Mouse (Mus musculus): Measurements from ENCODE around the gene E030025P04Rik. TPM values are rescaled to one million over a fixed set of nuclear protein-coding genes. Genes with fewer than 3 reads are reported as not detected.

E030025P04Rik gene
- total RNA-seq (2014; rRNA removed; ENCODE audit: low replicate concordance): not detected in 2 replicates
- polyA plus RNA-seq (2015; fragmentation: Nextera tagmentation; extraction: Ambion mirVana): not detected in 2 replicates

GRCm38 (mm10) chr11:109144236-109144635, at the start of gene E030025P04Rik:
Gene E030025P04Rik (minus strand): TSS chr11:109144369.
- H3K9ac ChIP-seq (replicated peaks; ENCODE audit: low read depth, low read length): no peak within 1 kb of the TSS
- no peaks in the 10 kb centered on the region for H3K4me1 ChIP-seq (ENCODE audit: control insufficient read depth, insufficient read depth)
- H3K27ac ChIP-seq (ENCODE audit: low read depth): no peak within 1 kb of the TSS
- ATAC-seq (ENCODE audit: insufficient read depth, low read depth) (no peak), DNase-seq (ENCODE audit: low spot score) (no peak)
- TF ChIP-seq CTCF (IDR thresholded peaks at IDR 0.05; ENCODE audit: low read depth) (no peak), EP300 (IDR thresholded peaks at IDR 0.05; ENCODE audit: low read depth) (no peak)
- whole genome bisulfite sequencing: 71% methylated on average over 4 of the region's 4 CpGs
- H3K27me3 ChIP-seq (ENCODE audit: control insufficient read depth, insufficient read depth, low read length): no peaks in the 10 kb centered on the region
- no peak within 1 kb of the TSS for H3K4me2 ChIP-seq (ENCODE audit: low read depth, low read length)
- H3K36me3 ChIP-seq (replicated peaks; ENCODE audit: control insufficient read depth, insufficient read depth, low read length): no peaks in the 10 kb centered on the region
- H3K9me3 ChIP-seq (replicated peaks; ENCODE audit: control insufficient read depth, low read length): no peaks in the 10 kb centered on the region
- no peak within 1 kb of the TSS for H3K4me3 ChIP-seq (ENCODE audit: low read depth, low read length)

- ATAC-seq (ENCODE audit: insufficient read depth, low read depth): peak; percentile 39
- WGBS: 47% methylated on average over 15 of the region's 15 CpGs
- TF ChIP-seq EP300 (IDR thresholded peaks at IDR 0.05; ENCODE audit: low read depth) (no peak), CTCF (IDR thresholded peaks at IDR 0.05; ENCODE audit: low read depth) (peak; percentile 78)
Observed at GRCm38 (mm10) chr11:109192673-109193557, 48.7 kb upstream of the E030025P04Rik start.

GRCm38 (mm10) chr11:109188235-109188634, 44.1 kb upstream of the E030025P04Rik start:
- H3K27me3 ChIP-seq (ENCODE audit: control insufficient read depth, insufficient read depth, low read length): no peaks in the 10 kb centered on the region
- DNase-seq (ENCODE audit: low spot score) (no peak), ATAC-seq (ENCODE audit: insufficient read depth, low read depth) (no peak)
- H3K4me3 ChIP-seq (ENCODE audit: low read depth, low read length): no peak overlapping the region
- H3K27ac ChIP-seq (ENCODE audit: low read depth): no peak overlapping the region
- H3K9ac ChIP-seq (replicated peaks; ENCODE audit: low read depth, low read length): no peak overlapping the region
- no peaks in the 10 kb centered on the region for H3K36me3 ChIP-seq (replicated peaks; ENCODE audit: control insufficient read depth, insufficient read depth, low read length)
- H3K4me1 ChIP-seq (ENCODE audit: control insufficient read depth, insufficient read depth): no peaks in the 10 kb centered on the region
- TF ChIP-seq CTCF (IDR thresholded peaks at IDR 0.05; ENCODE audit: low read depth) (no peak), EP300 (IDR thresholded peaks at IDR 0.05; ENCODE audit: low read depth) (no peak)
- 90% methylated on average over 5 of the region's 5 CpGs for WGBS
- H3K4me2 ChIP-seq (ENCODE audit: low read depth, low read length): no peak overlapping the region
- H3K9me3 ChIP-seq (replicated peaks; ENCODE audit: control insufficient read depth, low read length): no peaks in the 10 kb centered on the region

More at GRCm38 (mm10) chr11:109192673-109193557, 48.7 kb upstream of the E030025P04Rik start:
- Histone ChIP-seq H3K27me3 (ENCODE audit: control insufficient read depth, insufficient read depth, low read length) (no peaks in the 10 kb centered on the region), H3K4me2 (ENCODE audit: low read depth, low read length) (no peak overlapping the region), H3K36me3 (replicated peaks; ENCODE audit: control insufficient read depth, insufficient read depth, low read length) (no peaks in the 10 kb centered on the region), H3K9me3 (replicated peaks; ENCODE audit: control insufficient read depth, low read length) (no peaks in the 10 kb centered on the region), H3K4me3 (ENCODE audit: low read depth, low read length) (no peak overlapping the region), H3K27ac (ENCODE audit: low read depth) (no peak overlapping the region), H3K4me1 (ENCODE audit: control insufficient read depth, insufficient read depth) (no peaks in the 10 kb centered on the region), H3K9ac (replicated peaks; ENCODE audit: low read depth, low read length) (no peak overlapping the region)
- DNase-seq (ENCODE audit: low spot score): peak; percentile 48

- H3K9ac ChIP-seq (replicated peaks; ENCODE audit: low read depth, low read length): no peak overlapping the region
- H3K27ac ChIP-seq (ENCODE audit: low read depth): no peak overlapping the region
- no peak for TF ChIP-seq EP300 (IDR thresholded peaks at IDR 0.05; ENCODE audit: low read depth)
- TF ChIP-seq CTCF (IDR thresholded peaks at IDR 0.05; ENCODE audit: low read depth): no peak
- no peaks in the 10 kb centered on the region for H3K36me3 ChIP-seq (replicated peaks; ENCODE audit: control insufficient read depth, insufficient read depth, low read length)
- no peaks in the 10 kb centered on the region for H3K4me1 ChIP-seq (ENCODE audit: control insufficient read depth, insufficient read depth)
- H3K27me3 ChIP-seq (ENCODE audit: control insufficient read depth, insufficient read depth, low read length): no peaks in the 10 kb centered on the region
- ATAC-seq (ENCODE audit: insufficient read depth, low read depth): no peak
- no peak for DNase-seq (ENCODE audit: low spot score)
- no peaks in the 10 kb centered on the region for H3K9me3 ChIP-seq (replicated peaks; ENCODE audit: control insufficient read depth, low read length)
- no peak overlapping the region for H3K4me3 ChIP-seq (ENCODE audit: low read depth, low read length)
- no peak overlapping the region for H3K4me2 ChIP-seq (ENCODE audit: low read depth, low read length)
- 60% methylated on average over 6 of the region's 6 CpGs for WGBS
Observed at GRCm38 (mm10) chr11:109187631-109188184, 43.5 kb upstream of the E030025P04Rik start.

- no peak for TF ChIP-seq CTCF (IDR thresholded peaks at IDR 0.05; ENCODE audit: low read depth)
- TF ChIP-seq EP300 (IDR thresholded peaks at IDR 0.05; ENCODE audit: low read depth): no peak
- WGBS: 73% methylated on average over 7 of the region's 7 CpGs
- Histone ChIP-seq H3K27ac (ENCODE audit: low read depth) (no peak overlapping the region), H3K4me2 (ENCODE audit: low read depth, low read length) (no peak overlapping the region), H3K9ac (replicated peaks; ENCODE audit: low read depth, low read length) (no peak overlapping the region), H3K9me3 (replicated peaks; ENCODE audit: control insufficient read depth, low read length) (no peaks in the 10 kb centered on the region), H3K4me1 (ENCODE audit: control insufficient read depth, insufficient read depth) (no peaks in the 10 kb centered on the region), H3K27me3 (ENCODE audit: control insufficient read depth, insufficient read depth, low read length) (0 out of 2 replicates have a peak, but pooled peaks cover 7% of the 10 kb centered on the region), H3K36me3 (replicated peaks; ENCODE audit: control insufficient read depth, insufficient read depth, low read length) (no peaks in the 10 kb centered on the region), H3K4me3 (ENCODE audit: low read depth, low read length) (no peak overlapping the region)
- ATAC-seq (ENCODE audit: insufficient read depth, low read depth) (no peak), DNase-seq (ENCODE audit: low spot score) (no peak)
Observed at GRCm38 (mm10) chr11:109181118-109181517, 36.9 kb upstream of the E030025P04Rik start.

Measured in heart, postnatal 0 days (tissue).